Mouse (Mus musculus) ES-CJ7 (cell line): ENCODE measurements at regions not wholly inside any gene's neighbourhood (a gene's known extent, or its start where the extent isn't known, plus 50 kb on each side); places are given as distances from the start of the nearest gene placed in this dataset.
A peak's percentile ranks its signal among the peaks of the same experiment; 100 is the strongest.

Experiments
- DNase-seq: peaks from one replicate; pipeline ENCODE4 v3.0.0; 2011; ENCODE audit warnings: low read depth, low spot score

DNA sequence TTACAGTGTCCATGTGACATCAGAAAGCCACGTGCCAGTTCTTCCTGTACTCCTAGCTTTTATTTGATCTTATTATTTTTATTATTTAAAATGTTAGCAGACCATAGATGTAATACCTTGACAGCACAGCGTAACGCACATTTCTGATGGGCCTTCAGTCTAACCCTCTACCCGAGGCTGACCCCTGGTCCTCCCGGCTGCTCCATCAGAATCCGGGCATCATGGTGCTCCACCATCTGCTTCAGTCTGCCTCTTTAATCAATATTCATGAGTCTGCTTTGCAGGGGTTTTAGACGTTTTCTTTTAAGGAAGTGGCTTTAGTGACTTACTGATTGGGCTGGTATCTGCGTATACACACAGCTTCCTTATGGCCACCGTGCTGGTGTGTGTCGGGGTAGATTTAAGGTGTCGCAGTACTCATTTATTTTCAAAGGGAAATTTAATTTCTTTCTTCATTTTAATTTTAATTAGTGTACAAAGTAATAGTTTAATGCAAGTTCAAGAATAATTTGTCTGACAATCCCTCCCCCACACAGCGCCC is 265.2 kb upstream of the Sox2 start:
- no peak for DNase-seq

DNA sequence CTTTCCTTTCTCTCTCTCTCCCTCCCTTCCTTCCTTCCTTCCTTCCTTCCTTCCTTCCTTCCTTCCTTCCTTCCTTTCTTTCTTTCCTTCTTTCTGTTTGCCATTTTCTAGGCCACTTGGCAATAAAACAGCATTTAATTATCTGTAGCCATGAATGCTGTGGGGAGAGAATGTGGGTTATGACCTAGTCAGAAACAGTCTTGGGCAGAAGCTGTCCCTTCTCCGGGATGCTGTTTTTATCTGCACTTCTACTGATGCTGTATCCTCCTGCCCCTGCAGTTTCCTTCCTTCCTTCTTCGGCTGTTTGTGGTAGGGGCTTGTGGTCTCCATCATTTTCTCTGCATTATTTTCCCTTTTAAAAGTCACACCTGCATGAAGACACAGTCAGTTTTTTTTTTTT is 272.3 kb upstream of the Sox2 start:
- DNase-seq: no peak

DNA sequence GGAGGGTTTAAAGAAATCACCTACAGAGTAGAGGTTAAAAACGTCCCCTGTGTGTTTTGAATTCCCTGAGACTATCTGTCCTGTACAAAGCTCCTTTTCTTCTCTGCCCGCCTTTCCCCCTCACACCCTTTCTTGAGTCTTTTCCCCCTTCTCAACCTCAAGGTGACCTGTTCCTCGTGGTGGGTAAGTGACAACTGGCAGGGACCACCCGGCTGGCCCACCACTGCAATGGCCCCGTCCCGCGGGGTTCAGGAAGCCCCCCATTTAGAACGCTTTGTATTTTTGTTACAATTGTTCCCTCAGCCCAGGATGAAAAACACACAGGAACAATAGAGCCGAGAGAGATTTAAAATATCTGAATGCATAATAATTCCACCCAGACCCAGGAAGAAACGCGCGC is 272.9 kb upstream of the Sox2 start:
- DNase-seq: no peak

DNA sequence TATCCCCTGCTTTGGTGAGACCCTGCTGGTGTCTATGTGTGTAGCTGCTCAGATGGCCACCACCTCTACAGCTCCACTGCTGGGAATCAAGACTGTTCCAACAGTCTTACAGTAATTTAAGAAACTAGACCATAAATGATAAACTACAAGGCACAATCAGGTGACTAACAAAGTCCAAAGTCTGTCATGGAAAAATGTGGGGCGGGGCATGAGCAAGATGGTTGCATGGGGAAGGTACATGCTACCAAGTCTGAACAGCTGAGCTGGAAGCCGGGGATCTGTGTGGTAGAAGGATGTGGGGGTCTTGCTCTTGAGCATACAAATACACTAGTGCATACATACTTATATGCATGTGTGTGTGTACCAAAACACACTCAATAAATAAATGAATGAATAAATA is 278.8 kb upstream of the Sox2 start:
- no peak for DNase-seq

DNA sequence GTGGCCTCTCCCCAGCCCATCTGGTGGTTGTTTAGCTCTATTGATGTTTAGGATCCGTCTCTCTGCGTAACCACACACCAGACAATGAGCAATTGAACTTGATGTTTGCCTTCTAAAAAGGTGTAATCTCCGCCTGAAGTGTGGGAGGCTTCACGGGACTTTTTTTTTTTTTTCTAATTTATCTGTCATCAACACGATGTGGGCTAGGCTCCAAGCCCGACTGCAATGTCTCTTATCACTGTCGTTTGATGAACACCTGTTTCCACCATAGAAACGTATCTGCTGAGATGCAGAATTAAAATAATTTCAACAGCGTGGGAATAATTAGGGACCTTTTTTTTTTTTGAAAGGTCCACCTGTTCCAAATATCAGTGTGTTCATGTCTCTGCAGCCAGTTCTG is 257.0 kb upstream of the Dnajc19 start:
- DNase-seq: no peak

DNA sequence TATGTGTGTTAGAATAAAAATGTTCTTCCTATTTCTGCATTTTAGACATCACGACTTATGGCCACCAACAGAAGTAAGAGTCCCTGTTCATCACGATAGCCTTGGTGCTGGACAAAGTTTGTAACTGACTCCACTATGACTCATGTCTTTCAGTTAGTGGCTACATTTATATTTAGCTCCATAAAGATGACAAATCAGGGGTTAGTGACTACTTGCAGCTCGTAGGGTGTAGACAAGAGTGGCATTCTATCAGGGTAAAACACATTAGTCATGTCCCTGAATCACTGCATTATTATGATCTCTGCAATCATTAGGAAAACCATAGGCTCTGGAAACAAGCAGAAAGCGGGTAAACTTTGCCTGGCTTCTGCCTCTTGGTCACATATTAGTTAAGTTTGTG is 252.4 kb upstream of the Dnajc19 start:
- DNase-seq: no peak

DNA sequence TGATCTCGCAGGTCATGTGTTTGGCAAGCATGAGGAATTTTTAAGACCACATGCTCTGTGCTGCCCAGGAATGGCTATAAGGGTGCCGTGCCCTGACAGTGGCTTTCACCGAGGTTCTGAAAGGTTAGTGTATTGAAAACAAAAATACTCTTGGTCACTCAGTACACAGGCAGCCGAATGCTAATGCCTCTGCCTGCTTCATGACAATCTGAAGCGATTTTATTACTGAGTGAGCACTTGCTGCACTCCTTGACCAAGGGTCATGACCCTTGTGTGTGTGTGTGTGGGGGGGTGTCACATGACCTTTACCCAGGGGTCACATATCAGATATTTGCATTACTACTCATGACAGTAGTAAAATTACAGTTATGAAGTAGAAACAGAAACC is 250.8 kb upstream of the Dnajc19 start:
- DNase-seq: no peak

DNA sequence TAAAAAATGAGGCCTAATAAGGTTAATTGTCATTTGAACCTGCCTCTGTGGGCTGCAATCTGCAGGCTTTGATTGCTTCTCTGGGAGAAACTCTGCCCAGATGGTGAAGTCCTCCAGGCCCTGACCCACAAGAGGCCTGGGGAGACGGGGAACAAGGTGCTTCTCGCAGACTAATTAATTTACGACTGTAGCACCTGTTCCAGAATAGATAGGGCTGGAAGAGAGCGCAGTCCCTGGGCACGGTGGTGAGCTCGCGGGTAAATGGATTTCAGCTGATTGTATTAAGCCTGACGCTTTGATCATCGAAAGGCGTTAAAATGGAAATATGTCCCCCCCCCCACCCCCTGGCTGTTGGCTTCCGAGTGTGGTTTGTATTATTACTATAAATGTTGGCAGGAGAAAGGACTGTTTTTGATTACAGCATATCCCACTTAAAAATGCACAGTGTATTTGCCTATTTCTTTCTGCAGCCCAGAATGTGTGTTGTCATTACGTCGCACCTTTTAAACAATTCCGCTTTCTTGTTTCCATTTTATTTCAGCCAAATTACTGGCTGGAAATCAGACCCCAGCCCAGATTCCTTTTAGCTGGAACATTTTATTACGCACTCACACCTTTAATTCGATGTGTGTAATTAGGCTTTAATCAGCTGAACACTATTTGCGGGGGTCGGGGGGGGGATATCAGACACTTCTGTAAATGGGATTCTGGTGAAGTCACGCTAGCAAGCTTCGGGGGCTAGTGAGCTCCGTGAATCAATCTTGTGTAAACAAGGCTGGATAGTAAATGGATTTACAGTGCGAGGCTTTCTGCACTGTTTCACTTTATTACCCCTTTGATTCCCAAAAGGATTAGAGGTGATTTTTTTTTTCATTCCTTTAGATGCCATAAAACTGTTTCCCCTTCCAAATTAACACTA is 250.1 kb upstream of the Dnajc19 start:
- no peak for DNase-seq

DNA sequence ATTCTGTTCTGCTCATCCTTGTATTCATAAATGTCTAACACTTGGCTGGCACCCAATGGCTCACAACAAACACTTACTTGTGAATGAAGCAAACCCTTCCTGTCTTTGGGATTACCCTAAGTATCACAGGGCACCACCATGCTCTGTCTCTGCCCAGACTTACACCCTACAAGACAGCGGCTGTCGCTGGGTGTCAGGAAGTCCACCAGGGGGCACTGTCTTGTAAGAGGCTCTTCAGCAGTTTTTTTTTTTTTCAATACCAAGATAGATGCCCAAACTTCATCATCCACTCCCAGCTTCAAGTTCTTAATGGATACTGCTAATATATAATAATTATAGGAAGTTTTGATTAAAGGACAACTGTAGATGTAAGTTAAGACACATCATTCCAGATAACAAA is 247.7 kb upstream of the Dnajc19 start:
- DNase-seq: peak; percentile 74

DNA sequence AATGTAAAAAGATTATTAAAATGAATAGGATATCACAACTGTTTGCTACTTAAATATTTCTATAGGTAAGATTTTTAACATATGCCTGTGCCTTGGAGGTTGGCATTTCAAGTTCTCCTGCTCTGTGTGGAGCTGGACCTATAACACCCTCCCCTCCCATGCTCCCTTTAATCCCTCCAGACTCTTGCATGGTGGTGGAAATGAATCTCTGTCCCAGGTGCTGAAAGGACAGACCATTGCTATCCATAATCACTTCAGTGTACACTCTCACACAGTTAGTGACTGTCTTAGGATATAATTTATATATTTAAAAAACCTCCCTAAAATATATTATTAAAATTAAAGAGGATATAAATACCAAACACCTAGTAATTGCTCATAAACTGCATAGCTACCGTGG is 244.5 kb upstream of the Dnajc19 start:
- peak; percentile 6 for DNase-seq

DNA sequence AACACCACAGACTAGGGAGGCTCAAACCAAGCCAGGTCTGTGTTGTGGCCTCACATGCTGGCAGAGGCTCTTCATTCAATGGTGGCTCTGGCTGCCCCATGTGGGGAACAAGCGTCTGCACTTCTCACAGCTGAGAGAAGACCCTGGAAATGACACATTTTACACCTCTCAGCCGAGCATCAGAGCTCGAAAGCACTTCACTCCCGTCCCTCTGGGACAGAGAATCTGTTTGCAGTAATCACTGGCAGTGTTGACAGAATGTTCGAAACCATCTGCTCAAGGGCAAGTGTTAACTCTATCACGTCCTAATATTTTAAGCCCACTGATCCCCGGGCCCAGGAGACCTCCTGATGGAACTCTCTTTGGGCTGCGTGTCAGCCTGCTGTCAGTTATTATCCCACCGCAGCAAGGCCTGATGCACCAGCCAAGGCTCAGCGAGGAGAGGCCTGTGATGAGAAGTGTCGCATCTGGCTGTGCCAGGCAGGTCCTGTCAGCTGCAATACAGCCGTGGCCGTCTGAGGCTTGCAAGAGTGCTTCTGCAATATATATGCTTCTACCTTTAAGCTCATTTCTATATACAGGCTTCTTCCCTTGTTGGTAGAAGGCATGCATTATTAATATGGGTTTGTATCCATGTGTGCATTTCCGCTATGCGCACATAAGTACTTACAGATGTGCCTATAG is 241.5 kb upstream of the Dnajc19 start:
- DNase-seq: no peak

DNA sequence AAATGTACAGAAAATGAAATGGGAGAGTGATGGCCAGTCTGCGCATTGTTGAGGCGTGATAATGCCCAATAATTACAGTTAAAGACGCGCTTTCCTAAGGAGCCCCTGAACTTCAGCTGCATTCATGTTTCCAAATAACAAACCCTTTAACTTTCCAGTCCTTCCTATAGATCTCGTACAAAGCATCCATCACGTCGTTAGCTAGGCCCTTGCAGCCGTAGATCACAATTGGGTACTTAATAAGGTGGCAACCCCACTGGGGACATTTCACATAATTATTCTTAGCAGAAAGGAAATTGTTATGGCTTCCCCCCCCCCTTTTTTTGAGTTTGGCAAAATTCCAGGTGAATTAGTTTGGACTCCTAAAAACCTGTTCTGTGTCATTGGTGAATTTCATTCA is 233.7 kb upstream of the Dnajc19 start:
- DNase-seq: no peak

DNA sequence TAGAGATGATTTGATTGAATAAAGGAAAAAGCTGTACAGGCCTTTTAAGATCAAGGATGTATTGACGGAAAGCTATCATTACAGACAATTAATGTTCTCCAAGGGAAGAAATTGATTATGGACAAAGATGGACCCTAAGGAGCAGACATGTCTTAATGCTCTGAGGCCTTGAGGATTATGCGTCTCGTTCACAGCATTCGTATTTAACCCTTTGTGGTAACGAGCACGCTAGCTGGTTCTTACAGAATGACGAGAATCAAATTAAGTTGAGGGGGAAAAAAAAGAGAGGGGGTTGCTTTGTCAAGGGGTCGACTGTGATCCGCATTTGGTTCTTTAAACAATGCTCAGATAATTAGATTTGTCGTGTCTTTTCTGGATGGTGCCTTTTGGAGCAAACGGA is 233.3 kb upstream of the Dnajc19 start:
- no peak for DNase-seq

DNA sequence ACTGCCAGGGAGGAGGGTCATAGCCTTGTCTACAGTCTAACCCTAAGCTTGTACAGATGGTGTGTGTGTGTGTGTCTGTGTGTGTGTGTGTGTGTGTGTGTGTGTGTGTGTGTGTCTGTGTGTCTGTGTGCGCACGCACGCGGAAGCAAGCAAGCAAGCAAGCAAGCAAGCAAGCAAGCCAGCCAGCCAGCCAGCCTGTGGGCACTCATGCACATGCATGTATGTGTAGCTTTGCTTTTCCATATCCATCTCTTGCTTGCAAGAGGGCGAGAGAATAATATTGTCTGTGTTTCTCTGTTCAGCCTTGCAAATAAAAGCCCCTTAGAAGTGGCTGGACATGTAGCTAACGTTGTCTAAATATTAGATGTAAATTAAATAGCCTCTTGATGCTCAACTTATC is 230.8 kb upstream of the Dnajc19 start:
- no peak for DNase-seq

DNA sequence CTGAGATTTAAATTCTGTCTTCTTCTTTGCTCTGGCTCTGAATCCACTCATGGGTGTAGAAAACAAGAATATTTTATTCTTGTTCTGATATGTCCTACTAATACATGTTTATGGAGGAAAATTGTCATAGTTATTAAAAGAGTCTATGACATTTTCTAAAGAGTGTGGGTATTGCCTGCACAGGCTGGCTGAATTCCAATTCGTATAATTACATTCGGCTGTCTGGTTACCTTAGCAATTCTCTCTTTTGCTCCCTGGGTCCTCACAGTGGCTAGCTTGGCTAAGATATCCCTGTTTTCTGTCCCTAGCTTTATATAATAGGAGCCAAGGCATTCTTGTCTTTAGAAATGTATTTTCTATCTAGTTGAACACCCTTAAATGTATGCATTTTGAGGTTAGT is 218.5 kb upstream of the Dnajc19 start:
- no peak for DNase-seq

DNA sequence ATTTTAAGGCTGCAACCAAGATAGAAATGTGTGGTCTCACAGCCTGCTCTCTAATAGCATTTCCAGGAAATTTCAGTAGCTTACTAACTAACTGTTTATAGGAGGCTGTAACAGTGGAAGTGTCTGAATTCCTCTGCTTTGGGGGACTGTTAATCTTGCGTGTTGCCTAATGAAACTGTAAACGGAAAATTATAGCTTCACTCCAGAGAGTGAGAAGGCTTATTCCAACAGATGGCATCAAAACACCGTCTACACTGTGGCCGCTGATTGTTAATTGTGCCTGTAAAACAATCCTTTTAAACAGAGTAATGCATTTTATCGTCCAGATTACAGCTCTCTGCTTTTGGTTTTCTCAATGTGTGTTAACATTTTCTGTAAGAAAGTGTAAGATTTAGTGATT is 206.7 kb upstream of the Dnajc19 start:
- DNase-seq: no peak

DNA sequence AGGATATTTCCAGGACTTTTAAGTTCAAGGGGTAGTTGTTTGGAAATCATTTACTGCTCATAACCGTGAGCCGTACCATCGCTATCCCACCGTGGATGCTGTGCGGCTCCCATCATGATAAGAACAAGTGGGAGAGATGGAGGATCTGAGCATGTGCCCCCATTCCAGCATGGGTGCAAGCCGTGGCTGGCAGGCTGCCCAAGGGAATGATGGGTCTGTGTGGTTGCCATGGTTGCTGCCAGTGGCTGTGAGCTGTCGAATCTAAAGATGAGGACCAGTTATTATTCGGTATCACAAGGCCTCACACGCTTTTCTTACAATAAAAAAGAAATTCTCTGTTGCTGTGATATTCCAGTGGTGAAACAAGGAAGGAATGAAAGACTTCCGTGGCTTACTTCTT is 189.0 kb upstream of the Dnajc19 start:
- DNase-seq: no peak

DNA sequence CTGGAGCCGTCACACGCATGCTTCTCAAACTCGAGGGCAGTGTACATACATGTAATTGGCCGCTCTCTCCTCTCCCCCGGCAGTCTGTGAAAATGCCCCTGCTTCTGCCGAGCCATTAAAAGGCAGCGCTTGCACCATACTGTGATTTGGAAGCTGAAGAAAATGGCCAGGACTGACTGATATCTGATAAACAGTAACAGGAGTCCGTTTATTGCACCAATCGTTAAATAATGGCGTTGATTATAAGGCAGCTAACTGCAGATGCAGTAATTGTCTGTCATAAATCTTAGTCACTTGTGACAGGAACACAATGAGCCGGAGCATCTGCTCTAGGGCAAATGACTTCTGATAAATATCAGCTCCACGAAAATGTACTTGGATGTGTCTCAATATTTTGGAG is 185.3 kb upstream of the Dnajc19 start:
- DNase-seq: no peak

DNA sequence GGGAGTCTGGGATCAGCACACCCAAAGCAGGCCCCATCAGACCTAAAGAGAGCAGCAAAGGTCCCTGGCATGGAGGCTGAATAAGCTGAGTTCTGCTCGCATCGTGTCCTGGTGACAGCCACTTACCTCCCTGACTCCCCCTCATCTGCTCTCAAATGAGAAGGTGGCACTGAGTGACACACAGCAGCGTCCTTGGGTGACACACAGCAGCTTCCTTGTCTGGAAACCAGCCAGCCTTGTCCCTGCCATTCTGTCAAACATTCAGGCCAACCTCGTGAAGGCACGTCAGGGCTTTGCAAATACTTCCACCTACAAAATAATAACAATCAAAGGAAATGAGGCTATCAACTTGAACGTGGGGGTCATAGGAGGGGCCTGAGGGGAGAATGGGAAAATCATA is 183.7 kb upstream of the Dnajc19 start:
- DNase-seq: no peak

DNA sequence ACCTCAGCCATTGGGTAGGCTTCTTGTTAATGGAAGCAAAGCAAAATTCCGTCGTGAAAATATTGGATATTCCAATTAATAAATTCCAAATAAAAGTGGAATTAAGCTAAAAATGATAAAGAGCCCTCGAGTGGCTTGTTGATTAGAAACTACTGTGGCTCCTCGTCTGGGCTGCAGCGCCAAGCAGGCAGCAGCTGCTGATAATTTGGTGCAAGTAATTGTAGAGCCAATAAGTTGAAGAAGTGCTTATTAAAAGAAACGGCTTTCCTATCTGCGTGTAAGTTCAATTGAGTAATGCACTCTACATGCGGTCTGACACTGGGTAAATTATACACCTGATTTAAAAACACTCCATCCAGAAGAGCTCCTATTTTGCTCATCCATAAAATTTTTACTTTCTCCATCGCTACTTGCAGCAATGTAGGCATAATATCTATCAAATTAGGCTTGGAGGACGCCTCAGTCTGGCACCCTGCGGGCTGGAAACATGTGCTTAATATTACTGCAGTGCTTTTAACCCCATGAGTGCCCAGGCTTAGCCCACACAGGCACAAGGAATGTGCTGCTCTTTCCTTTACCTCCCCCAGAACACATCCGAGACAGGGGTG is 171.7 kb upstream of the Dnajc19 start:
- no peak for DNase-seq

DNA sequence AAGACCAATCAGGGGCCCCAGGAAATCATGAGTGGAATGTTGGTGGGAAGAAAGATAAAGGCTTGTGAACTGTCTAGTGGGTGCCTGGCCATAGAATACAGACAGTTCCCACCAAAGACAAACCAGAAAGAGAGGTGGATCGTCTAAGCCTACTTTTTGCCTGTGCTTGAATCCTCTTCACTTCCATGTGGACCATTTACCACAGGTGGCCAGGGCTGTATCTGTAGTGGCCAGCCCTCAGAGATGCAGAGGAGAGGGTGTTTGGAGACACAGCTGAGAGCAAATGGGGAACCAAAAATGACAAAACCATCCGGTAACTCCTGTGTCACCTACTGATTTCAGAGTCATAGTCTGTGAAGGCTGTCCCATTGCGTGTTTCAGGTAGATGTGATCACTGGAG is 161.0 kb upstream of the Dnajc19 start:
- DNase-seq: no peak

DNA sequence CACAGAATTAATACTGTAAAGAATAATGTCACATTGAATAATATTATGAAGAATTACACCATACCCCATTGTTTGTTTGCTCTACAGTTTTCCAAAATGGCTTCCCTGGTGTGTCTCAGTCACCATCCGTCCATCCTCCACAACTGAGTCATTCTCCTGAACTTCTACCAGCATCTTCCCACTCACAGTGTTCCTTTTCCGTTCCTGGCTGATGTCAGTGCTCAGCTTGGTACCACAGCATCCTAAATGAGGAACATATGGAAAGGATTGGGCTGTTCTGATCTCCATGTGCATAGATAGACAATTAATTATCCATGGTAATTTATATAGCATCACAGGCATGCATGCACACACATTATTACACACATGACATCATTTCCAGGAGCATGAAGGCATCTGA is 158.9 kb upstream of the Dnajc19 start:
- DNase-seq: no peak

DNA sequence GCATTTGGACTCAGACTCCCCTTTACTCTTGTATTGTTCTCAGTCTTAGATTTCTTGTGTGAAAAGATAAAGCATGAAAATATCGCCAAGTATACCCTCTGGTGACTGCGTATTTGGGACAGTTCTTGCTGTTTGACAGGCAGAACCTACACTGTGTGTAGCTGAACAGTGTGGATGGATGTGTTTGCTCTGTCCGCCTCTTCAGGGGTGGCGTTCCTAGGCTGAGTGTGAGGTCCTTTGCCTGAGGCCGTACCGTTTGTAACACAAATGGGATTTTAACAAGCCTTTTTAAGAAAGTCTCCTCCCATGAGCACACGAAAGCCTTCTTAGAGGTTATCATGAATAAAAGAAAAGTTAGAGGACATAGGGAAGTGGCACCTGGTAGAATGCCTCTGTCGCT is 153.3 kb upstream of the Dnajc19 start:
- DNase-seq: peak; percentile 30
